ENCODE assay signal across 24 mouse cellular contexts in the genomic region with DNA sequence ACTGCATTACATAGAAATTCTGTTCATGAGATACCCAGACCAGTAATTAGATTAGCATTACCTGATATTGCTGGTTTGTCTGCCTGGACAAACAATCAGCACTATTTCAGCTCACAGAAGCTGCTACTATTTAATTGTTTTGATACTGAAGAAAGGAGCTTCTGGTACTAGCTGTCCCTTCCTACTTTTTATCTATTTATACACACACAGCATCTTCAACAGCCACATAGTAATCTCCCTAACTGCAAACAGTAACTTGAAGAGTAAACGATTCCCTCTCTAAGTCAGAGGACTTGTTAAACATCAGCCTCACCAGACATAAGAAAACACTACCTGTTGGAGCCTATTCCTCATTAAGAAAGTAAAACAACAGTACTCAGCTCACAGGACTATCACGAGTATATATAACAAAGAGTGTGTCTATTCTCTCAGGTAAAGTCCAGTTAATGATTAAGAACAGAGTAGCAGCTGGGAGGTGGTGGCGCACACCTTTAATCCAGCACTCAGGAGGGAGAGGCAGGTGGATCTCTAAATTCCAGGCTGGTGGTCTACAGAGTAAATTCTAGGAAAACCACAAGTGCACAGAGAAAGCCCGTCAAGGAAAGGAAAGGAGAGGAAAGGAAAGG. TPM values are rescaled to one million over a fixed set of nuclear protein-coding genes. Genes with fewer than 3 reads are reported as not detected.
DNase-seq lines count a peak whose midpoint lies in the region; ATAC-seq and TF ChIP-seq lines count a peak whose summit lies in the region.
"Had no signal": no experiment of that assay in that cellular context is flagged by ENCODE, and none has a peak within 500 bp of the region (broad histone marks: within the 10 kb centered on the region; RNA-seq: fewer than 3 reads in every experiment).

No protein-coding gene starts in this region.

- H3K36me3 ChIP-seq in stomach, embryonic 15.5 days: 0 out of 2 replicates have a peak, but pooled peaks cover 4% of the 10 kb centered on the region
- H3K36me3 ChIP-seq in stomach, postnatal 0 days (ENCODE audit: control insufficient read depth, insufficient read depth, low read length): no peaks in the 10 kb centered on the region
- H3K36me3 ChIP-seq in intestine, embryonic 14.5 days (ENCODE audit: control insufficient read depth, insufficient read depth, low read length): 0 out of 2 replicates have a peak, but pooled peaks cover 3% of the 10 kb centered on the region
- H3K36me3 ChIP-seq in liver, embryonic 15.5 days (replicated peaks): no peaks in the 10 kb centered on the region
- H3K36me3 ChIP-seq in forebrain, embryonic 12.5 days (replicated peaks): peaks cover 10% of the 10 kb centered on the region; the same call in 1 of the 2 replicates
- H3K36me3 ChIP-seq: hindbrain, embryonic 15.5 days; limb, embryonic 15.5 days had no signal

- no peak overlapping the region for H3K4me3 ChIP-seq in stomach, embryonic 15.5 days (replicated peaks)
- H3K4me3 ChIP-seq in stomach, postnatal 0 days (ENCODE audit: low read depth, low read length): no peak overlapping the region
- no peak overlapping the region for H3K4me3 ChIP-seq in intestine, embryonic 14.5 days (ENCODE audit: low read depth, low read length)
- no peak overlapping the region for H3K4me3 ChIP-seq in liver, embryonic 15.5 days (replicated peaks)
- no peak overlapping the region for H3K4me3 ChIP-seq in forebrain, embryonic 12.5 days (replicated peaks)
- H3K4me3 ChIP-seq: embryonic facial prominence, embryonic 10.5 days; heart, adult 2 months; hindbrain, embryonic 15.5 days; layer of hippocampus, adult 2 months; limb, embryonic 15.5 days had no signal

- H3K27ac ChIP-seq in stomach, embryonic 15.5 days: no peak overlapping the region
- no peak overlapping the region for H3K27ac ChIP-seq in stomach, postnatal 0 days (replicated peaks)
- peak overlapping the region; percentile 22; the same call in 1 of the 2 replicates for H3K27ac ChIP-seq in intestine, embryonic 14.5 days (ENCODE audit: low read depth)
- no peak overlapping the region for H3K27ac ChIP-seq in liver, embryonic 15.5 days (replicated peaks)
- no peak overlapping the region for H3K27ac ChIP-seq in forebrain, embryonic 12.5 days
- H3K27ac ChIP-seq: embryonic facial prominence, embryonic 10.5 days; heart, adult 2 months; hindbrain, embryonic 15.5 days; kidney, postnatal 0 days; layer of hippocampus, adult 2 months; limb, embryonic 15.5 days had no signal

- H3K9me3 ChIP-seq in stomach, embryonic 15.5 days: no peaks in the 10 kb centered on the region
- H3K9me3 ChIP-seq in stomach, postnatal 0 days (ENCODE audit: control insufficient read depth, low read length): no peaks in the 10 kb centered on the region
- 0 out of 2 replicates have a peak, but pooled peaks cover 2% of the 10 kb centered on the region for H3K9me3 ChIP-seq in intestine, embryonic 14.5 days (ENCODE audit: control insufficient read depth, low read length)
- H3K9me3 ChIP-seq in liver, embryonic 15.5 days (replicated peaks): no peaks in the 10 kb centered on the region
- no peaks in the 10 kb centered on the region for H3K9me3 ChIP-seq in forebrain, embryonic 12.5 days
- H3K9me3 ChIP-seq: embryonic facial prominence, embryonic 10.5 days; hindbrain, embryonic 15.5 days; limb, embryonic 15.5 days had no signal

- H3K4me2 ChIP-seq in stomach, embryonic 15.5 days: no peak overlapping the region
- no peak overlapping the region for H3K4me2 ChIP-seq in stomach, postnatal 0 days (replicated peaks; ENCODE audit: low read depth)
- H3K4me2 ChIP-seq in intestine, embryonic 14.5 days (ENCODE audit: low read length): no peak overlapping the region
- peak overlapping the region; percentile 25; the same call in 1 of the 2 replicates for H3K4me2 ChIP-seq in liver, embryonic 15.5 days
- no peak overlapping the region for H3K4me2 ChIP-seq in forebrain, embryonic 12.5 days
- H3K4me2 ChIP-seq: hindbrain, embryonic 15.5 days; limb, embryonic 15.5 days had no signal

- H3K9ac ChIP-seq in stomach, embryonic 15.5 days: no peak overlapping the region
- H3K9ac ChIP-seq in stomach, postnatal 0 days (ENCODE audit: low read length): no peak overlapping the region
- H3K9ac ChIP-seq in intestine, embryonic 14.5 days (ENCODE audit: low read length): no peak overlapping the region
- no peak overlapping the region for H3K9ac ChIP-seq in liver, embryonic 15.5 days
- no peak overlapping the region for H3K9ac ChIP-seq in forebrain, embryonic 12.5 days
- H3K9ac ChIP-seq: hindbrain, embryonic 15.5 days; limb, embryonic 15.5 days had no signal

- H3K27me3 ChIP-seq in stomach, embryonic 15.5 days (replicated peaks): no peaks in the 10 kb centered on the region
- no peaks in the 10 kb centered on the region for H3K27me3 ChIP-seq in stomach, postnatal 0 days (ENCODE audit: control insufficient read depth, insufficient read depth, low read length)
- no peaks in the 10 kb centered on the region for H3K27me3 ChIP-seq in intestine, embryonic 14.5 days (replicated peaks; ENCODE audit: control insufficient read depth, insufficient read depth, low read length)
- H3K27me3 ChIP-seq in liver, embryonic 15.5 days: no peaks in the 10 kb centered on the region
- H3K27me3 ChIP-seq in forebrain, embryonic 12.5 days: no peaks in the 10 kb centered on the region
- H3K27me3 ChIP-seq: hindbrain, embryonic 15.5 days; limb, embryonic 15.5 days had no signal

- no peak for TF ChIP-seq CTCF in stomach, postnatal 0 days (IDR thresholded peaks at IDR 0.05; ENCODE audit: low read depth)

- 65% methylated on average over 4 of the region's 4 CpGs for WGBS in stomach, embryonic 15.5 days
- WGBS in stomach, postnatal 0 days: 48% methylated on average over 4 of the region's 4 CpGs
- WGBS in intestine, embryonic 14.5 days: 69% methylated on average over 4 of the region's 4 CpGs
- 44% methylated on average over 4 of the region's 4 CpGs for WGBS in liver, embryonic 15.5 days (ENCODE audit: insufficient replicate concordance)
- 92% methylated on average over 4 of the region's 4 CpGs for WGBS in forebrain, embryonic 12.5 days

- no peak for DNase-seq in stomach, postnatal 0 days (ENCODE audit: low spot score)
- no peak for DNase-seq in intestine, embryonic 14.5 days (ENCODE audit: low spot score)
- DNase-seq in cerebellum, postnatal 4 days (ENCODE audit: low spot score in 2 of 2): no peak
- DNase-seq in gastrocnemius, postnatal 25 days: no peak
- DNase-seq: adrenal gland, postnatal 10 days; cerebellum, adult 11-12 months; cerebellum, postnatal 36 days; gastrocnemius, postnatal 14 days; heart, adult 2 months; heart, postnatal 36 days; layer of hippocampus, postnatal 36 days; right cerebral cortex, postnatal 4 days; thymus, postnatal 36 days had no signal

- H3K4me1 ChIP-seq in stomach, embryonic 15.5 days: peaks cover 4% of the 10 kb centered on the region; the same call in 1 of the 2 replicates
- H3K4me1 ChIP-seq in stomach, postnatal 0 days (replicated peaks; ENCODE audit: control insufficient read depth, insufficient read depth): no peaks in the 10 kb centered on the region
- H3K4me1 ChIP-seq in intestine, embryonic 14.5 days (replicated peaks; ENCODE audit: control insufficient read depth, insufficient read depth, low read length): 0 out of 2 replicates have a peak, but pooled peaks cover 4% of the 10 kb centered on the region
- peaks cover 30% of the 10 kb centered on the region for H3K4me1 ChIP-seq in liver, embryonic 15.5 days (replicated peaks)
- H3K4me1 ChIP-seq in forebrain, embryonic 12.5 days: peaks cover 5% of the 10 kb centered on the region
- H3K4me1 ChIP-seq: limb, embryonic 15.5 days had no signal

- no peak for TF ChIP-seq EP300 in stomach, postnatal 0 days (optimal IDR thresholded peaks at IDR 0.05)

- ATAC-seq in stomach, embryonic 15.5 days (ENCODE audit: insufficient read depth, low FRiP score, low read depth): peak; percentile 31; the same call in 1 of the 2 replicates
- ATAC-seq in stomach, postnatal 0 days (ENCODE audit: low FRiP score, low TSS enrichment): no peak
- no peak for ATAC-seq in intestine, embryonic 14.5 days (replicated peaks; ENCODE audit: low FRiP score, low TSS enrichment, low read depth)
- ATAC-seq in liver, embryonic 15.5 days (ENCODE audit: insufficient read depth): peak; percentile 60
- ATAC-seq in forebrain, embryonic 12.5 days (ENCODE audit: low FRiP score): no peak
- ATAC-seq: activated CD4-positive, CD25-positive, alpha-beta regulatory T cell, adult 4 months; forebrain, embryonic 14.5 days; lung, postnatal 0 days had no signal

RNA-seq across cellular contexts. Expression of gene Glg1, which starts 6.4 kb away (rescaled TPM):
- polyA plus RNA-seq in stomach, embryonic 15.5 days (2015; fragmentation: Nextera tagmentation; extraction: Ambion mirVana): 63.4 and 63.7 TPM in 2 replicates
- polyA plus RNA-seq in stomach, postnatal 0 days (2015; fragmentation: Nextera tagmentation; extraction: Ambion mirVana): 25.1 and 27.3 TPM in 2 replicates
- 90.0 and 91.8 TPM in 2 replicates for polyA plus RNA-seq in intestine, embryonic 14.5 days (2014; fragmentation: Nextera tagmentation; extraction: Ambion mirVana)
- polyA plus RNA-seq in liver, embryonic 15.5 days (2015; fragmentation: Nextera tagmentation; extraction: Ambion mirVana): 14.1 and 14.5 TPM in 2 replicates
- total RNA-seq in gastrocnemius, postnatal 25 days (2021): 10 to 100 TPM; 32.9 to 36.1 TPM
- 83.6 and 89.6 TPM in 2 replicates for polyA plus RNA-seq in forebrain, embryonic 12.5 days (2016; fragmentation: Nextera tagmentation; extraction: Ambion mirVana)

RNA-seq across cellular contexts. Expression of gene Rfwd3, which starts 47.4 kb away (rescaled TPM):
- 45.2 and 52.3 TPM in 2 replicates for polyA plus RNA-seq in stomach, embryonic 15.5 days (2015; fragmentation: Nextera tagmentation; extraction: Ambion mirVana)
- polyA plus RNA-seq in stomach, postnatal 0 days (2015; fragmentation: Nextera tagmentation; extraction: Ambion mirVana): 12.0 and 12.5 TPM in 2 replicates
- 61.0 and 66.5 TPM in 2 replicates for polyA plus RNA-seq in intestine, embryonic 14.5 days (2014; fragmentation: Nextera tagmentation; extraction: Ambion mirVana)
- 44.9 and 46.4 TPM in 2 replicates for polyA plus RNA-seq in liver, embryonic 15.5 days (2015; fragmentation: Nextera tagmentation; extraction: Ambion mirVana)
- total RNA-seq in gastrocnemius, postnatal 25 days (2021): 1 to 10 TPM; 4.3 to 4.4 TPM
- 76.5 and 78.3 TPM in 2 replicates for polyA plus RNA-seq in forebrain, embryonic 12.5 days (2016; fragmentation: Nextera tagmentation; extraction: Ambion mirVana)

Comparison
In these comparisons a context has a peak if more than half of its experiments do, and no peak if none do; other contexts are left out.
1. ATAC-seq: peak in stomach, embryonic 15.5 days (single experiment) and liver, embryonic 15.5 days (single experiment); none in stomach, postnatal 0 days (single experiment), intestine, embryonic 14.5 days (single experiment) and forebrain, embryonic 12.5 days (single experiment).